Mouse (Mus musculus): Measurements from ENCODE around the gene Plb1. TPM values are rescaled to one million over a fixed set of nuclear protein-coding genes. Genes with fewer than 3 reads are reported as not detected.

The Plb1 gene
- polyA plus RNA-seq, 1 experiment: 77.1 TPM

- Histone ChIP-seq H3K36me3 (ENCODE audit: control insufficient read depth, insufficient read depth, low read length) (no peaks in the 10 kb centered on the region), H3K4me3 (ENCODE audit: control insufficient read depth, low read depth, low read length) (no peak overlapping the region), H3K27ac (ENCODE audit: control insufficient read depth, insufficient read depth, low read depth, low read length) (no peak overlapping the region), H3K4me1 (ENCODE audit: control insufficient read depth, insufficient read depth, low read length) (no peaks in the 10 kb centered on the region), H3K27me3 (ENCODE audit: control insufficient read depth, insufficient read depth, low read length) (no peaks in the 10 kb centered on the region)
- TF ChIP-seq CTCF (IDR thresholded peaks at IDR 0.05; ENCODE audit: control insufficient read depth, insufficient read depth, insufficient replicate concordance, low read depth, low read length): no peak
- TF ChIP-seq POLR2A (IDR thresholded peaks at IDR 0.05; ENCODE audit: control insufficient read depth, low read depth, low read length): no peak
These were observed 50.9 kb downstream of the Plb1 start for GRCm38 (mm10) chr5:32283457-32283856.

DNA sequence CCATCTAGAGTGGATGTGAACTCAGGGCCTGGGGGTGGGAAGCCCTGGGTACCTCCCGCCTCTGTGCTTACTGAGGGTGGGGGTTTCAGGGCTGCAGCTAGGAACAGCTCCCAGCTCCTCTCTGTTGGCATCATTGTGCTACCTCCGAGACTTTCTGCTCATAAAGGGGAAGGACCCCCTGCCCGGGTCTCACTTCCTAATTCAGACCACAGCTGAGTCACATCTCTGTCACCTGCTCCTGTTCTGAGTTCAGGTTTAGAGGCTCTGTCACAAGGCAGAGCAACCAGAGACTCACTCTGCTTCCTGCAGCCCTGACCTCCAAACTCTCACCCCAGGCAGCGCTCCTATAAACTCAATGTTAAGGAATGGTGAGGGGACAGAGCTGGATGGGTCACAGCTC is 53.8 kb downstream of the Plb1 start:
- Histone ChIP-seq H3K27ac (ENCODE audit: control insufficient read depth, insufficient read depth, low read depth, low read length) (no peak overlapping the region), H3K4me1 (ENCODE audit: control insufficient read depth, insufficient read depth, low read length) (no peaks in the 10 kb centered on the region), H3K36me3 (ENCODE audit: control insufficient read depth, insufficient read depth, low read length) (no peaks in the 10 kb centered on the region), H3K4me3 (ENCODE audit: control insufficient read depth, low read depth, low read length) (no peak overlapping the region), H3K27me3 (ENCODE audit: control insufficient read depth, insufficient read depth, low read length) (no peaks in the 10 kb centered on the region)
- no peak for TF ChIP-seq POLR2A (IDR thresholded peaks at IDR 0.05; ENCODE audit: control insufficient read depth, low read depth, low read length)
- TF ChIP-seq CTCF (IDR thresholded peaks at IDR 0.05; ENCODE audit: control insufficient read depth, insufficient read depth, insufficient replicate concordance, low read depth, low read length): no peak

- Histone ChIP-seq H3K27me3 (ENCODE audit: control insufficient read depth, insufficient read depth, low read length) (no peaks in the 10 kb centered on the region), H3K27ac (ENCODE audit: control insufficient read depth, insufficient read depth, low read depth, low read length) (no peak overlapping the region), H3K36me3 (ENCODE audit: control insufficient read depth, insufficient read depth, low read length) (no peaks in the 10 kb centered on the region), H3K4me1 (ENCODE audit: control insufficient read depth, insufficient read depth, low read length) (no peaks in the 10 kb centered on the region), H3K4me3 (ENCODE audit: control insufficient read depth, low read depth, low read length) (no peak overlapping the region)
- no peak for TF ChIP-seq POLR2A (IDR thresholded peaks at IDR 0.05; ENCODE audit: control insufficient read depth, low read depth, low read length)
- no peak for TF ChIP-seq CTCF (IDR thresholded peaks at IDR 0.05; ENCODE audit: control insufficient read depth, insufficient read depth, insufficient replicate concordance, low read depth, low read length)
These were observed 55.5 kb downstream of the Plb1 start for GRCm38 (mm10) chr5:32288021-32288420.

DNA sequence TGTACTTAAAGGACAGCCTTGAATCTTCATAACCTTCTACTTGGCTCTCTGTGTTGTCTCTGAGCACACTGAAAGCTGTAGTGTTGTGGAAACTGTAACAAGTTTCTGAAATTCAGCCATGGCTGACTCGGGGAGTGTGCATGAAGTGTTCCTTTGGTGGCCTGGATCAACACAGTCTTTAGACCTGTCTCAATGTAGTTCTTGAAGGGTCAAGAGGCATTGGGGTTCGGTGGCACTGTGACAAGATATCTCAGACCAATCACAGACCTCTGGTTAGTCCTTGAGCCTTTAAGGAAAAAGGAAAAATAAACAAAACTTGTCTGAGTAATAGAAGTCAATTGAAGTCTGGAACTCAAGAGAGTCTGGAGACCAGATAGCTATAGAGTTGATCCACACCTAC is 58.8 kb downstream of the Plb1 start:
- no peaks in the 10 kb centered on the region for H3K36me3 ChIP-seq (ENCODE audit: control insufficient read depth, insufficient read depth, low read length)
- no peak overlapping the region for H3K4me3 ChIP-seq (ENCODE audit: control insufficient read depth, low read depth, low read length)
- H3K4me1 ChIP-seq (ENCODE audit: control insufficient read depth, insufficient read depth, low read length): no peaks in the 10 kb centered on the region
- no peak overlapping the region for H3K27ac ChIP-seq (ENCODE audit: control insufficient read depth, insufficient read depth, low read depth, low read length)
- no peak for TF ChIP-seq CTCF (IDR thresholded peaks at IDR 0.05; ENCODE audit: control insufficient read depth, insufficient read depth, insufficient replicate concordance, low read depth, low read length)
- no peak for TF ChIP-seq POLR2A (IDR thresholded peaks at IDR 0.05; ENCODE audit: control insufficient read depth, low read depth, low read length)
- H3K27me3 ChIP-seq (ENCODE audit: control insufficient read depth, insufficient read depth, low read length): no peaks in the 10 kb centered on the region

DNA sequence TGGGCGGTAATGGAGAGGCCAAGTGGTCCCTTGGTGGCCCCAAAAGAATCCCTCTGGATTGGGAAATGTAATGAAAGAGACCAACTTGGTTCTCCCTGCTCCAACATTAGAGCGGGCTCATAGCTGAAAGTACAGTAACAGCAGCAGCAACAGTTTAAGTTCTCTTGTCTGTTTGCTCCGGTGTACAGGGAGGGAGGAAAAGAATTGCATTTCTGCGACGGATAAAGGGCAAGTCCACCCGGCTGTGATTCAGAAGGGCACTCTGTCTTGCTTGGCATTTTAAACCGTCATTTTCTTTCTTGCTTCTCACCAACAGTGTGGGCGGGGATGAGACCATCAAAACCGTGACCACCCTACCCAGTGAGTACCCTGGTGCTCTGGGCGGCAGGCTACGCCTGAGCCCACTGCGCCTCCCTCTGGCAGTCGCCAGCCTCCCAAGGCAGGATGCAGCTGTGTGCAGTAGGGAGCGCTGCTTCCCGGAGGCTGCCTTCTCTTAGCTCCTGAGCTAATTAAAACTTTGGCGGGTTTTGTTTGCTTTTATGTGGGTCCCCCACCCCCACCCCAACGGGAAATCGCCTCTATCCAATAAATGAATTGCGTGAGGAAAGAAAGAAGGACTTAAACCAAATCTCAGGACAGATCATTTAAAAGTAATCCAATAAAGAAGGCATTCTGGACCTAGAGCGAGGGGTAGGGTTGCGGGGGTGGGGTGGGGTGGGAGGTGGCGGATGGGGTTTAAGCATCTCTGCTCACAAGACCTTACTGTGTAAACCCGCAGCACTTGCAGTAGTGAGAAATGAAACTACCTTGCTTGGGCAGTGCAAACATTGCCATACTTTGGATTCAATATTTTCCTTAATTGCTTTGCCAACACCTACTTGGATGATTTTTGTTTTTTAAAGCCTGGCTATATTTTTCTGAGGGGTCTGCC is 70.7 kb downstream of the Plb1 start:
- Histone ChIP-seq H3K4me1 (ENCODE audit: control insufficient read depth, insufficient read depth, low read length) (peaks cover 4% of the 10 kb centered on the region), H3K36me3 (ENCODE audit: control insufficient read depth, insufficient read depth, low read length) (no peaks in the 10 kb centered on the region), H3K27ac (ENCODE audit: control insufficient read depth, insufficient read depth, low read depth, low read length) (no peak overlapping the region), H3K4me3 (ENCODE audit: control insufficient read depth, low read depth, low read length) (no peak overlapping the region; the same call in 1 of the 2 replicates), H3K27me3 (ENCODE audit: control insufficient read depth, insufficient read depth, low read length) (no peaks in the 10 kb centered on the region)
- TF ChIP-seq POLR2A (IDR thresholded peaks at IDR 0.05; ENCODE audit: control insufficient read depth, low read depth, low read length): no peak
- peak; percentile 40; the same call in 1 of the 2 replicates for TF ChIP-seq CTCF (IDR thresholded peaks at IDR 0.05; ENCODE audit: control insufficient read depth, insufficient read depth, insufficient replicate concordance, low read depth, low read length)

- peaks cover 4% of the 10 kb centered on the region for H3K4me1 ChIP-seq (ENCODE audit: control insufficient read depth, insufficient read depth, low read length)
- no peak overlapping the region for H3K27ac ChIP-seq (ENCODE audit: control insufficient read depth, insufficient read depth, low read depth, low read length)
- H3K4me3 ChIP-seq (ENCODE audit: control insufficient read depth, low read depth, low read length): no peak overlapping the region
- H3K36me3 ChIP-seq (ENCODE audit: control insufficient read depth, insufficient read depth, low read length): no peaks in the 10 kb centered on the region
- TF ChIP-seq CTCF (IDR thresholded peaks at IDR 0.05; ENCODE audit: control insufficient read depth, insufficient read depth, insufficient replicate concordance, low read depth, low read length) (no peak), POLR2A (IDR thresholded peaks at IDR 0.05; ENCODE audit: control insufficient read depth, low read depth, low read length) (no peak)
- H3K27me3 ChIP-seq (ENCODE audit: control insufficient read depth, insufficient read depth, low read length): no peaks in the 10 kb centered on the region
These were observed 74.6 kb downstream of the Plb1 start for GRCm38 (mm10) chr5:32307106-32307505.

DNA sequence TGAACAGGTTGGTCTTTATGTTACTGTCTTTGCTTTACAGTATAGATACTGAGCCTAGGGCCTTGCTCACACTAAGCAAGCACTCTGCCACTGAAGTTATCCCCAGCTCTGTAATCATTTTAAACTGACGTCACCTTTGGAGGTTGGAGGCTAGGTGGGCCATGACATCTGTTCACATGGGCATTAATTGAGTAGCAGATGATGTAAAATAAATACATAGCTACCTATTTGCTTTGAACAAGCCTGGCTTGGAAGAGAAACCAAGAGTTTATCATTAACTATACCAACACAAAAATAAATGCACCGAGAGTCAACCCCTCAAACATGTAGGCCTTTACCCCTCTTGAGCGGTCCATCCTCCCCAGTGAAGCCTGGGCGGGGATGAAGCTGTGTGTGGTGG is 76.1 kb downstream of the Plb1 start:
- TF ChIP-seq POLR2A (IDR thresholded peaks at IDR 0.05; ENCODE audit: control insufficient read depth, low read depth, low read length) (no peak), CTCF (IDR thresholded peaks at IDR 0.05; ENCODE audit: control insufficient read depth, insufficient read depth, insufficient replicate concordance, low read depth, low read length) (no peak)
- Histone ChIP-seq H3K36me3 (ENCODE audit: control insufficient read depth, insufficient read depth, low read length) (no peaks in the 10 kb centered on the region), H3K4me1 (ENCODE audit: control insufficient read depth, insufficient read depth, low read length) (no peaks in the 10 kb centered on the region), H3K4me3 (ENCODE audit: control insufficient read depth, low read depth, low read length) (no peak overlapping the region), H3K27ac (ENCODE audit: control insufficient read depth, insufficient read depth, low read depth, low read length) (no peak overlapping the region), H3K27me3 (ENCODE audit: control insufficient read depth, insufficient read depth, low read length) (no peaks in the 10 kb centered on the region)
